Mouse (Mus musculus): ENCODE data around the gene Oaz1.

DNA sequence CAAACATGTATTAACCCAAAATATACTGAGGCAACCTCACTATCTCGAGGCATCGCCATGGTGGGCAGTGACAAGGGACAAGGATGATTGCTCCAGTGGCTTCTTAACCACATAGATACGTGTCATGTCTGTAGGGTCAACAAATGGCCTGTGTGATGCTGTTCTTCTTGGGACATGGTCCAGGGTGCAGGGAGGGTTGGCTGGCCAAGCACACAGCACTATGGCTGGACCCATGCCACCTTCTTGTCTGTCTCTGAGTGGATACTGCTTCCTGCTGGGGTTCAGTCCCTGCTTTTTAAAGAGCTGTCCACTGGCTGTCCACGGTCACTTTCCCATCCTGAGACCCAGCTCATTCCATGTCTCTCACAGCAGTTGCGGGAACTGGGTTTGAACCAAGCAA is 49.3 kb upstream of the Oaz1 start:
- TF ChIP-seq CTCF (IDR thresholded peaks at IDR 0.05; ENCODE audit: control insufficient read depth, insufficient read depth, low read length) (no peak), POLR2A (IDR thresholded peaks at IDR 0.05; ENCODE audit: borderline replicate concordance, control insufficient read depth, low read depth, low read length) (no peak)
